ENCODE assay signal across 8 mouse cellular contexts in genomic region chr8:84255858-84256257, GRCm38 (mm10). TPM values are rescaled to one million over a fixed set of nuclear protein-coding genes. Genes with fewer than 3 reads are reported as not detected.
A peak's percentile ranks its signal among the peaks of the same experiment; 100 is the strongest.
DNase-seq lines count a peak whose midpoint lies in the region; ATAC-seq and TF ChIP-seq lines count a peak whose summit lies in the region.

No protein-coding gene starts in this region.

- no peak for TF ChIP-seq RAD21 in MEL (IDR thresholded peaks at IDR 0.05; ENCODE audit: low read depth, low read length)

- 88% methylated on average over 3 of the region's 3 CpGs for WGBS in kidney, embryonic 14.5 days
- WGBS in hindbrain, embryonic 13.5 days, result 88% methylated on average over 3 of the region's 3 CpGs
- WGBS in midbrain, embryonic 14.5 days, result 84% methylated on average over 3 of the region's 3 CpGs

- ATAC-seq in kidney, embryonic 14.5 days (ENCODE audit: low FRiP score, low TSS enrichment), result no peak
- ATAC-seq in hindbrain, embryonic 13.5 days (ENCODE audit: low FRiP score), result no peak
- ATAC-seq in midbrain, embryonic 14.5 days (ENCODE audit: low FRiP score, low TSS enrichment), result no peak

- DNase-seq in kidney, postnatal 10 days, result no peak
- DNase-seq in MEL (ENCODE audit: low read depth, low spot score) (peak; percentile 60), MN1 (ENCODE audit: low spot score) (no peak)
- DNase-seq in midbrain, embryonic 14.5 days, result no peak
- DNase-seq in adrenal gland, adult 8-10 months, result no peak
- DNase-seq in gastrocnemius, postnatal 10 days, result no peak

- H3K79me2 ChIP-seq in MEL (ENCODE audit: control insufficient read depth, insufficient read depth, low read length, poor library complexity), result peaks cover 19% of the 10 kb centered on the region

- H3K9me3 ChIP-seq in kidney, embryonic 14.5 days (ENCODE audit: control insufficient read depth, low read length), result no peaks in the 10 kb centered on the region
- H3K9me3 ChIP-seq in MEL (replicated peaks; ENCODE audit: insufficient read depth, low read length), result no peaks in the 10 kb centered on the region
- no peaks in the 10 kb centered on the region for H3K9me3 ChIP-seq in hindbrain, embryonic 13.5 days
- H3K9me3 ChIP-seq in midbrain, embryonic 14.5 days (ENCODE audit: control insufficient read depth, low read length), result no peaks in the 10 kb centered on the region

- peaks cover 13% of the 10 kb centered on the region; the same call in 1 of the 2 replicates for H3K4me1 ChIP-seq in kidney, embryonic 14.5 days (ENCODE audit: control insufficient read depth, insufficient read depth, low read length)
- H3K4me1 ChIP-seq in MEL (ENCODE audit: control insufficient read depth in 1 of 2, insufficient read depth in 2 of 2, low read length in 2 of 2), result peaks cover 2 to 6% of the 10 kb centered on the region in 2 experiments; a peak in 1 of 4 replicates
- peaks cover 24% of the 10 kb centered on the region for H3K4me1 ChIP-seq in hindbrain, embryonic 13.5 days (replicated peaks)
- peaks cover 15% of the 10 kb centered on the region for H3K4me1 ChIP-seq in midbrain, embryonic 14.5 days (ENCODE audit: control insufficient read depth, insufficient read depth, low read length)

- peak overlapping the region; percentile 95 for H3K4me2 ChIP-seq in kidney, embryonic 14.5 days (replicated peaks; ENCODE audit: low read depth, low read length)
- H3K4me2 ChIP-seq in hindbrain, embryonic 13.5 days, result peak overlapping the region; percentile 88
- peak overlapping the region; percentile 87 for H3K4me2 ChIP-seq in midbrain, embryonic 14.5 days (ENCODE audit: low read length)

- no peaks in the 10 kb centered on the region for H3K27me3 ChIP-seq in kidney, embryonic 14.5 days (ENCODE audit: control insufficient read depth, insufficient read depth, low read length)
- no peaks in the 10 kb centered on the region for H3K27me3 ChIP-seq in MEL (ENCODE audit: control insufficient read depth in 1 of 2, insufficient read depth in 2 of 2, low read length in 2 of 2)
- no peaks in the 10 kb centered on the region for H3K27me3 ChIP-seq in hindbrain, embryonic 13.5 days
- no peaks in the 10 kb centered on the region for H3K27me3 ChIP-seq in midbrain, embryonic 14.5 days (ENCODE audit: control insufficient read depth, insufficient read depth, low read length)

- peaks cover 66% of the 10 kb centered on the region for H3K36me3 ChIP-seq in kidney, embryonic 14.5 days (ENCODE audit: control insufficient read depth, insufficient read depth, low read length)
- H3K36me3 ChIP-seq in MEL (ENCODE audit: control insufficient read depth in 1 of 2, insufficient read depth in 2 of 2, low read length in 2 of 2), result peaks cover 0 to 4% of the 10 kb centered on the region in 2 experiments; a peak in 2 of 4 replicates
- H3K36me3 ChIP-seq in hindbrain, embryonic 13.5 days, result peaks cover 71% of the 10 kb centered on the region
- peaks cover 67% of the 10 kb centered on the region for H3K36me3 ChIP-seq in midbrain, embryonic 14.5 days (ENCODE audit: control insufficient read depth, insufficient read depth, low read length)

- peak overlapping the region; percentile 82; the same call in 1 of the 2 replicates for H3K9ac ChIP-seq in kidney, embryonic 14.5 days (ENCODE audit: low read depth, low read length)
- H3K9ac ChIP-seq in MEL (ENCODE audit: control insufficient read depth, low read depth, low read length, poor library complexity, severe bottlenecking), result no peak overlapping the region
- H3K9ac ChIP-seq in hindbrain, embryonic 13.5 days, result peak overlapping the region; percentile 86
- peak overlapping the region; percentile 71 for H3K9ac ChIP-seq in midbrain, embryonic 14.5 days (replicated peaks; ENCODE audit: low read length)

- no peak for TF ChIP-seq EP300 in MEL (IDR thresholded peaks at IDR 0.05; ENCODE audit: low read depth in 1 of 2, low read length in 2 of 2)

- H3K4me3 ChIP-seq in kidney, embryonic 14.5 days (ENCODE audit: low read length), result peak overlapping the region; percentile 68
- H3K4me3 ChIP-seq in MEL (ENCODE audit: control insufficient read depth in 1 of 2, insufficient read depth in 1 of 2, low read depth in 2 of 2, low read length in 2 of 2), result no peak overlapping the region
- H3K4me3 ChIP-seq in hindbrain, embryonic 13.5 days, result peak overlapping the region; percentile 81
- peak overlapping the region; percentile 66 for H3K4me3 ChIP-seq in midbrain, embryonic 14.5 days (replicated peaks; ENCODE audit: low read depth, low read length)

- TF ChIP-seq POLR2A in MEL (IDR thresholded peaks at IDR 0.05; ENCODE audit: control insufficient read depth in 1 of 2, insufficient read depth in 1 of 2, low read depth in 1 of 2, low read length in 2 of 2, poor library complexity in 1 of 2), result no peak

- H3K27ac ChIP-seq in kidney, embryonic 14.5 days (ENCODE audit: low read depth, low read length), result no peak overlapping the region
- no peak overlapping the region for H3K27ac ChIP-seq in MEL (ENCODE audit: control insufficient read depth, low read depth, low read length)
- H3K27ac ChIP-seq in hindbrain, embryonic 13.5 days, result peak overlapping the region; percentile 92
- H3K27ac ChIP-seq in midbrain, embryonic 14.5 days (replicated peaks; ENCODE audit: low read depth, low read length), result no peak overlapping the region

- peak; percentile 32 to 40 (median 38) for TF ChIP-seq CTCF in MEL (IDR thresholded peaks at IDR 0.05 in 2 of 3, conservative IDR thresholded peaks at IDR 0.05 in 1 of 3; ENCODE audit: control insufficient read depth in 1 of 3, insufficient read depth in 1 of 3, low read depth in 2 of 3, low read length in 3 of 3, poor library complexity in 1 of 3, severe bottlenecking in 1 of 3)

TF ChIP-seq in MEL, 35 proteins besides CTCF, POLR2A, EP300 and RAD21:
- TF ChIP-seq USF2 (IDR thresholded peaks at IDR 0.05; ENCODE audit: borderline replicate concordance in 1 of 2, insufficient read depth in 1 of 2, low read depth in 1 of 2, low read length in 2 of 2), result no peak
- TF ChIP-seq ZC3H11A (IDR thresholded peaks at IDR 0.05; ENCODE audit: low read depth, low read length), result no peak
- TF ChIP-seq MYC (IDR thresholded peaks at IDR 0.05; ENCODE audit: low read depth, low read length), result no peak
- TF ChIP-seq SIN3A (IDR thresholded peaks at IDR 0.05; ENCODE audit: low read length), result no peak
TF ChIP-seq in MEL: peak in this region for 0.

RNA-seq across cellular contexts. Expression of gene Mri1, which starts 1.3 kb away (rescaled TPM):
- 73.2 and 80.1 TPM in 2 replicates for polyA plus RNA-seq in kidney, embryonic 14.5 days (2014; fragmentation: Nextera tagmentation; extraction: Ambion mirVana)
- total RNA-seq in MEL (2012; rRNA removed), result 26.8 and 27.8 TPM in 2 replicates
- polyA plus RNA-seq in MEL (2012; ENCODE audit: insufficient read depth in 1 of 2, insufficient read length in 2 of 2, low read depth in 1 of 2, low replicate concordance in 2 of 2, missing spikeins in 1 of 2), result 10 to 100 TPM in 1 of 2 experiments, not detected in 1; 43.2 TPM
- 50.7 and 57.6 TPM in 2 replicates for polyA plus RNA-seq in hindbrain, embryonic 13.5 days (2015; fragmentation: Nextera tagmentation; extraction: Ambion mirVana)
- 39.9 and 40.2 TPM in 2 replicates for polyA plus RNA-seq in midbrain, embryonic 14.5 days (2014; fragmentation: Nextera tagmentation; extraction: Ambion mirVana)
- 10 to 100 TPM; 26.9 to 52.8 (median 51.6) TPM for total RNA-seq in adrenal gland, adult 8-10 months (2022)
- 10 to 100 TPM; 16.8 to 20.6 TPM for total RNA-seq in gastrocnemius, postnatal 10 days (2021)

RNA-seq across cellular contexts. Expression of gene D8Ertd738e, which starts 6.3 kb away (rescaled TPM):
- polyA plus RNA-seq in kidney, embryonic 14.5 days (2014; fragmentation: Nextera tagmentation; extraction: Ambion mirVana), result 388 TPM in 2 replicates
- 159 and 164 TPM in 2 replicates for total RNA-seq in MEL (2012; rRNA removed)
- 100 to 1,000 TPM in 1 of 2 experiments, not detected in 1; 149 TPM for polyA plus RNA-seq in MEL (2012; ENCODE audit: insufficient read depth in 1 of 2, insufficient read length in 2 of 2, low read depth in 1 of 2, low replicate concordance in 2 of 2, missing spikeins in 1 of 2)
- 263 and 280 TPM in 2 replicates for polyA plus RNA-seq in hindbrain, embryonic 13.5 days (2015; fragmentation: Nextera tagmentation; extraction: Ambion mirVana)
- polyA plus RNA-seq in midbrain, embryonic 14.5 days (2014; fragmentation: Nextera tagmentation; extraction: Ambion mirVana), result 261 and 282 TPM in 2 replicates
- 100 to 1,000 TPM; 171 to 296 (median 225) TPM for total RNA-seq in adrenal gland, adult 8-10 months (2022)
- 100 to 1,000 TPM; 180 to 184 TPM for total RNA-seq in gastrocnemius, postnatal 10 days (2021)

RNA-seq across cellular contexts. Expression of gene Ccdc130, which starts 14.3 kb away (rescaled TPM):
- polyA plus RNA-seq in kidney, embryonic 14.5 days (2014; fragmentation: Nextera tagmentation; extraction: Ambion mirVana), result 15.4 and 21.1 TPM in 2 replicates
- total RNA-seq in MEL (2012; rRNA removed), result 8.2 and 10.2 TPM in 2 replicates
- polyA plus RNA-seq in MEL (2012; ENCODE audit: insufficient read depth in 1 of 2, insufficient read length in 2 of 2, low read depth in 1 of 2, low replicate concordance in 2 of 2, missing spikeins in 1 of 2), result 10 to 100 TPM in 1 of 2 experiments, not detected in 1; 26.0 TPM
- polyA plus RNA-seq in hindbrain, embryonic 13.5 days (2015; fragmentation: Nextera tagmentation; extraction: Ambion mirVana), result 21.2 and 24.0 TPM in 2 replicates
- 25.5 and 26.2 TPM in 2 replicates for polyA plus RNA-seq in midbrain, embryonic 14.5 days (2014; fragmentation: Nextera tagmentation; extraction: Ambion mirVana)
- total RNA-seq in adrenal gland, adult 8-10 months (2022), result 10 to 100 TPM; 21.5 to 27.7 (median 24.6) TPM
- total RNA-seq in gastrocnemius, postnatal 10 days (2021), result 10 to 100 TPM; 11.3 to 11.4 TPM

RNA-seq across cellular contexts. Expression of gene Zswim4, which starts 19.0 kb away (rescaled TPM):
- polyA plus RNA-seq in kidney, embryonic 14.5 days (2014; fragmentation: Nextera tagmentation; extraction: Ambion mirVana), result 10.2 and 15.7 TPM in 2 replicates
- total RNA-seq in MEL (2012; rRNA removed), result 3.6 and 4.4 TPM in 2 replicates
- 1 to 10 TPM in 1 of 2 experiments, not detected in 1; 7.4 TPM for polyA plus RNA-seq in MEL (2012; ENCODE audit: insufficient read depth in 1 of 2, insufficient read length in 2 of 2, low read depth in 1 of 2, low replicate concordance in 2 of 2, missing spikeins in 1 of 2)
- 38.5 and 39.1 TPM in 2 replicates for polyA plus RNA-seq in hindbrain, embryonic 13.5 days (2015; fragmentation: Nextera tagmentation; extraction: Ambion mirVana)
- polyA plus RNA-seq in midbrain, embryonic 14.5 days (2014; fragmentation: Nextera tagmentation; extraction: Ambion mirVana), result 28.7 and 35.6 TPM in 2 replicates
- total RNA-seq in adrenal gland, adult 8-10 months (2022), result 10 to 100 TPM; 36.2 to 53.9 (median 48.0) TPM
- total RNA-seq in gastrocnemius, postnatal 10 days (2021), result 1 to 10 TPM; 7.9 to 8.5 TPM

Comparison
In these comparisons a context has a peak if more than half of its experiments do, and no peak if none do; other contexts are left out.
1. H3K4me3 ChIP-seq: peak in kidney, embryonic 14.5 days (single experiment), hindbrain, embryonic 13.5 days (single experiment) and midbrain, embryonic 14.5 days (single experiment); none in MEL (0 of 2).
2. Peak in every context shown above with its lines, with median percentiles within 50 percentile points of each other: H3K4me2 ChIP-seq.